Mouse (Mus musculus) stomach, postnatal 0 days (tissue): Measurements from ENCODE around the gene Ciao2a. TPM values are rescaled to one million over a fixed set of nuclear protein-coding genes. Genes with fewer than 3 reads are reported as not detected.

Experiments
- ATAC-seq: fragments of 200-750 bp; cut with Nextera tagmentation; 2 replicates; pipeline ENCODE4 v1.8.0; 2017; ENCODE audit not compliant: low FRiP score, low TSS enrichment
- DNase-seq: peaks from one replicate; pipeline ENCODE4 v3.0.0-alpha.2; 2016; ENCODE audit warnings: low spot score
- H3K27ac ChIP-seq: fragments of 300-500 bp; sonication (generic); replicated peaks from 2 replicates; pipeline ENCODE4 v1.5.1; 2014; ENCODE audit warnings: mild to moderate bottlenecking, control low read depth
- H3K27me3 ChIP-seq: fragments of 300-500 bp; sonication (generic); 2 replicates; pipeline ENCODE4 v1.6.1; 2014; ENCODE audit warnings: low read length; ENCODE audit not compliant: control insufficient read depth, insufficient read depth
- H3K36me3 ChIP-seq: fragments of 300-500 bp; sonication (generic); 2 replicates; pipeline ENCODE4 v1.6.1; 2014; ENCODE audit warnings: low read length, mixed read lengths; ENCODE audit not compliant: control insufficient read depth, insufficient read depth
- H3K4me1 ChIP-seq: fragments of 300-500 bp; sonication (generic); replicated peaks from 2 replicates; pipeline ENCODE4 v1.6.1; 2014; ENCODE audit warnings: antibody characterized with exemption; ENCODE audit not compliant: control insufficient read depth, insufficient read depth
- H3K4me2 ChIP-seq: fragments of 300-500 bp; sonication (generic); replicated peaks from 2 replicates; pipeline ENCODE4 v1.6.1; 2014; ENCODE audit warnings: low read depth, mild to moderate bottlenecking, control low read depth, moderate library complexity
- H3K4me3 ChIP-seq: fragments of 300-500 bp; sonication (generic); 2 replicates; pipeline ENCODE4 v1.5.1; 2014; ENCODE audit warnings: low read depth, low read length, control low read depth
- H3K9ac ChIP-seq: fragments of 300-500 bp; sonication (generic); 2 replicates; pipeline ENCODE4 v1.6.1; 2014; ENCODE audit warnings: mild to moderate bottlenecking, low read length, control low read depth, mixed read lengths
- H3K9me3 ChIP-seq: fragments of 300-500 bp; sonication (generic); 2 replicates; pipeline ENCODE4 v1.6.1; 2016; ENCODE audit warnings: low read length; ENCODE audit not compliant: control insufficient read depth
- CTCF ChIP-seq: IDR thresholded peaks from 2 replicates; pipeline ENCODE4 v1.5.1; 2016; ENCODE audit warnings: antibody characterized with exemption, low read depth, mild to moderate bottlenecking, moderate library complexity
- EP300 ChIP-seq: optimal IDR thresholded peaks from 2 replicates; pipeline ENCODE3; 2016; ENCODE audit warnings: antibody characterized with exemption
- WGBS: fragments of 180-500 bp; shearing (Covaris S2); extraction: QIAGEN DNeasy Blood & Tissue Kit; methylation state at CpG from one replicate; pipeline ENCODE4 v1.1.7; 2014; 5-methylcytosine and 5-hydroxymethylcytosine counted together
- polyA plus RNA-seq: library from polyadenylated mRNA; unstranded; fragments of >200 nt; fragmentation: Nextera tagmentation; extraction: Ambion mirVana; gene quantifications from 2 replicates; pipeline ENCODE4 v1.2.1, GENCODE M21; 2015

The Ciao2a gene
- polyA plus RNA-seq, 1 experiment from 2014 or later = 138 TPM

GRCm38 (mm10) chr9:66125543-66126455, 612 bp upstream of the Ciao2a start:
- Histone ChIP-seq H3K4me1 (0 out of 2 replicates have a peak, but pooled peaks cover 3% of the 10 kb centered on the region), H3K9me3 (no peaks in the 10 kb centered on the region), H3K4me2 (peak overlapping the region; percentile 69), H3K4me3 (peak overlapping the region; percentile 50), H3K36me3 (no peaks in the 10 kb centered on the region), H3K9ac (no peak overlapping the region), H3K27ac (peak overlapping the region; percentile 67), H3K27me3 (no peaks in the 10 kb centered on the region)
- 47% methylated on average over 12 of the region's 12 CpGs for WGBS
- DNase-seq = no peak
- TF ChIP-seq EP300 = no peak
- no peak for TF ChIP-seq CTCF
- no peak for ATAC-seq

GRCm38 (mm10) chr9:66127193-66127546, 759 bp downstream of the Ciao2a start:
- no peak; the same call in 1 of the 2 replicates for ATAC-seq

GRCm38 (mm10) chr9:66127884-66128283, 1.5 kb downstream of the Ciao2a start:
- WGBS = 79% methylated on average over 4 of the region's 4 CpGs
- TF ChIP-seq CTCF (no peak), EP300 (no peak)
- no peak overlapping the region for H3K4me3 ChIP-seq

More at GRCm38 (mm10) chr9:66127193-66127546, 759 bp downstream of the Ciao2a start:
- H3K36me3 ChIP-seq = no peaks in the 10 kb centered on the region
- no peaks in the 10 kb centered on the region for H3K27me3 ChIP-seq
- H3K4me3 ChIP-seq = peak overlapping the region; percentile 50
- peak overlapping the region; percentile 54 for H3K9ac ChIP-seq
- H3K27ac ChIP-seq = peak overlapping the region; percentile 50; the same call in 1 of the 2 replicates
- H3K4me1 ChIP-seq = 0 out of 2 replicates have a peak, but pooled peaks cover 3% of the 10 kb centered on the region
- 34% methylated on average over 6 of the region's 6 CpGs for WGBS
- DNase-seq = no peak
- H3K4me2 ChIP-seq = peak overlapping the region; percentile 69
- no peaks in the 10 kb centered on the region for H3K9me3 ChIP-seq
- TF ChIP-seq EP300 (no peak), CTCF (no peak)

GRCm38 (mm10) chr9:66131466-66131865, 5.1 kb downstream of the Ciao2a start:
- H3K27ac ChIP-seq = no peak overlapping the region
- H3K4me3 ChIP-seq = no peak overlapping the region
- WGBS = 89% methylated on average over 2 of the region's 2 CpGs
- H3K9ac ChIP-seq = no peak overlapping the region
- no peaks in the 10 kb centered on the region for H3K9me3 ChIP-seq
- DNase-seq (no peak), ATAC-seq (no peak)
- no peak overlapping the region for H3K4me2 ChIP-seq
- no peak for TF ChIP-seq EP300
- H3K4me1 ChIP-seq = no peaks in the 10 kb centered on the region
- no peaks in the 10 kb centered on the region for H3K27me3 ChIP-seq
- peaks cover 5% of the 10 kb centered on the region; the same call in 1 of the 2 replicates for H3K36me3 ChIP-seq

More at GRCm38 (mm10) chr9:66127884-66128283, 1.5 kb downstream of the Ciao2a start:
- DNase-seq = no peak
- Histone ChIP-seq H3K4me2 (no peak overlapping the region), H3K4me1 (0 out of 2 replicates have a peak, but pooled peaks cover 3% of the 10 kb centered on the region), H3K9me3 (no peaks in the 10 kb centered on the region), H3K36me3 (no peaks in the 10 kb centered on the region), H3K27ac (no peak overlapping the region), H3K27me3 (no peaks in the 10 kb centered on the region), H3K9ac (no peak overlapping the region)
- no peak for ATAC-seq

- no peak for DNase-seq
- H3K4me3 ChIP-seq = no peak overlapping the region
- peak; percentile 28; the same call in 1 of the 2 replicates for ATAC-seq
Observed at GRCm38 (mm10) chr9:66135967-66136366, 9.6 kb downstream of the Ciao2a start.

GRCm38 (mm10) chr9:66138193-66138592, 11.8 kb downstream of the Ciao2a start:
- H3K4me2 ChIP-seq = no peak overlapping the region
- DNase-seq (no peak), ATAC-seq (no peak)
- H3K4me1 ChIP-seq = no peaks in the 10 kb centered on the region
- no peak for TF ChIP-seq CTCF
- no peak for TF ChIP-seq EP300
- H3K36me3 ChIP-seq = peaks cover 20% of the 10 kb centered on the region
- no peaks in the 10 kb centered on the region for H3K27me3 ChIP-seq
- no peak overlapping the region for H3K4me3 ChIP-seq
- no peak overlapping the region for H3K9ac ChIP-seq
- H3K9me3 ChIP-seq = no peaks in the 10 kb centered on the region
- no peak overlapping the region for H3K27ac ChIP-seq
- WGBS = 91% methylated on average over 7 of the region's 7 CpGs

More at GRCm38 (mm10) chr9:66135967-66136366, 9.6 kb downstream of the Ciao2a start:
- WGBS = 49% methylated on average over 4 of the region's 4 CpGs
- no peaks in the 10 kb centered on the region for H3K4me1 ChIP-seq
- H3K9ac ChIP-seq = no peak overlapping the region
- no peaks in the 10 kb centered on the region for H3K9me3 ChIP-seq
- H3K27me3 ChIP-seq = no peaks in the 10 kb centered on the region
- H3K36me3 ChIP-seq = peaks cover 22% of the 10 kb centered on the region
- no peak overlapping the region for H3K27ac ChIP-seq
- TF ChIP-seq CTCF (peak; percentile 68), EP300 (no peak)
- no peak overlapping the region for H3K4me2 ChIP-seq
